Mouse (Mus musculus): ENCODE results near the gene Klf7.

GRCm38 (mm10) chr1:64040061-64040686 is 81.9 kb downstream of the Klf7 start:
- TF ChIP-seq CTCF (conservative IDR thresholded peaks at IDR 0.05; ENCODE audit: insufficient read depth, insufficient read length, low read depth, low read length) (no peak), POLR2A (IDR thresholded peaks at IDR 0.05; ENCODE audit: low read depth, low read length) (no peak)

All from kidney, adult 2 months (tissue).